Mouse (Mus musculus): Measurements from ENCODE around the gene Vmn2r77. TPM values are rescaled to one million over a fixed set of nuclear protein-coding genes. Genes with fewer than 3 reads are reported as not detected.
A peak's percentile ranks its signal among the peaks of the same experiment; 100 is the strongest.
"Not testable (repeated sequence)": the region's sequence is repeated elsewhere in the genome, so short reads cannot be mapped to it uniquely, and the experiment has no call there.

Vmn2r77 gene
- not detected in 2 replicates for polyA plus RNA-seq (2016; fragmentation: Nextera tagmentation; extraction: Ambion mirVana)

GRCm38 (mm10) chr7:86794727-86795126, at the start of gene Vmn2r77:
Vmn2r77 (plus strand) TSS chr7:86795027.
- no peak within 1 kb of the TSS for H3K4me3 ChIP-seq
- no peak within 1 kb of the TSS for H3K27ac ChIP-seq
- no peaks in the 10 kb centered on the region for H3K27me3 ChIP-seq
- H3K4me1 ChIP-seq, result no peaks in the 10 kb centered on the region
- H3K9ac ChIP-seq, result no peak within 1 kb of the TSS
- no peaks in the 10 kb centered on the region for H3K36me3 ChIP-seq
- ATAC-seq (ENCODE audit: low FRiP score), result no peak
- H3K9me3 ChIP-seq (replicated peaks), result no peaks in the 10 kb centered on the region
- H3K4me2 ChIP-seq (replicated peaks), result no peak within 1 kb of the TSS

GRCm38 (mm10) chr7:86760751-86761150, 34.1 kb upstream of the Vmn2r77 start:
- Histone ChIP-seq H3K9ac (no peak overlapping the region), H3K27ac (no peak overlapping the region), H3K9me3 (replicated peaks) (no peaks in the 10 kb centered on the region), H3K4me1 (no peaks in the 10 kb centered on the region), H3K27me3 (no peaks in the 10 kb centered on the region), H3K4me2 (replicated peaks) (no peak overlapping the region), H3K36me3 (no peaks in the 10 kb centered on the region), H3K4me3 (no peak overlapping the region)
- ATAC-seq (ENCODE audit: low FRiP score), result no peak
- WGBS, result 85% methylated on average over 1 of the region's 1 CpGs

- Histone ChIP-seq H3K9ac (no peak overlapping the region), H3K4me1 (no peaks in the 10 kb centered on the region), H3K4me2 (replicated peaks) (no peak overlapping the region), H3K36me3 (no peaks in the 10 kb centered on the region), H3K9me3 (replicated peaks) (no peaks in the 10 kb centered on the region), H3K27ac (no peak overlapping the region), H3K27me3 (no peaks in the 10 kb centered on the region), H3K4me3 (no peak overlapping the region)
- ATAC-seq (ENCODE audit: low FRiP score), result no peak
Observed at GRCm38 (mm10) chr7:86764628-86765027, 30.2 kb upstream of the Vmn2r77 start.

- Histone ChIP-seq H3K36me3 (no peaks in the 10 kb centered on the region), H3K27ac (no peak overlapping the region), H3K4me2 (replicated peaks) (no peak overlapping the region), H3K9me3 (replicated peaks) (no peaks in the 10 kb centered on the region), H3K27me3 (no peaks in the 10 kb centered on the region), H3K9ac (no peak overlapping the region), H3K4me1 (no peaks in the 10 kb centered on the region), H3K4me3 (no peak overlapping the region)
- ATAC-seq (ENCODE audit: low FRiP score), result no peak
- WGBS, result 94% methylated on average over 3 of the region's 3 CpGs
Observed at GRCm38 (mm10) chr7:86771621-86772020, 23.2 kb upstream of the Vmn2r77 start.

- Histone ChIP-seq H3K9me3 (replicated peaks) (no peaks in the 10 kb centered on the region), H3K27ac (no peak within 1 kb of the TSS), H3K27me3 (no peaks in the 10 kb centered on the region), H3K36me3 (no peaks in the 10 kb centered on the region), H3K4me1 (no peaks in the 10 kb centered on the region), H3K9ac (no peak within 1 kb of the TSS), H3K4me2 (replicated peaks) (peak within 1 kb of the TSS; percentile 45), H3K4me3 (peak within 1 kb of the TSS; percentile 15; the same call in 1 of the 2 replicates)
- peak; percentile 52; the same call in 1 of the 2 replicates for ATAC-seq (ENCODE audit: low FRiP score)
- WGBS, result 5% methylated on average over 11 of the region's 11 CpGs
Observed at GRCm38 (mm10) chr7:86775617-86776325, 19.1 kb upstream of the Vmn2r77 start, which contains the start of gene Folh1. Folh1 (minus strand) TSS chr7:86775943.

DNA sequence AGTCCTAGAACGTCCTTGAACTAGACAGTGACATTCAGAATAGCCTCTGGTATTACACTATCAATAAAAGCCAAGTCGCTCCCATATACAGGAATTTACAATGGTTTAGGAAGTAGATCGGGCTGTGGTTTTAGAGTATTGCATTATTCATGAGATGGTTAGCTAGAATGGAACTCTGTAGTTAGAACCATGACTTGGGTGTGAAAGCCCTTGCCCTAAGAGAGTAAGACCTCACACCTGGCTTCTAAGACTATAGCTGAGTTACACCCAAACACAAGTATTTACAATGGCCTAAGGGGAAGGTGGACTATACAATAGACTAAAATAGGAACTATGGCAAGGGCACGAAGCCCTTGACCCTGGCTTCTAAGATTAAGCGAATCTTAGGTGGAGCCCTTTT, 20.4 kb downstream of the Vmn2r77 start:
- not testable (repeated sequence) for H3K27me3 ChIP-seq; H3K36me3 ChIP-seq; H3K27ac ChIP-seq; H3K4me3 ChIP-seq; H3K9me3 ChIP-seq (replicated peaks); H3K9ac ChIP-seq; H3K4me2 ChIP-seq (replicated peaks); H3K4me1 ChIP-seq; ATAC-seq (ENCODE audit: low FRiP score)
- 88% methylated on average over 5 of the region's 5 CpGs for WGBS

- not testable (repeated sequence) for H3K4me3 ChIP-seq; H3K9me3 ChIP-seq (replicated peaks); H3K27me3 ChIP-seq; H3K4me2 ChIP-seq (replicated peaks); H3K4me1 ChIP-seq; H3K36me3 ChIP-seq; H3K27ac ChIP-seq; H3K9ac ChIP-seq; ATAC-seq (ENCODE audit: low FRiP score)
- WGBS, result 86% methylated on average over 6 of the region's 6 CpGs
Observed at GRCm38 (mm10) chr7:86815716-86816115, 20.9 kb downstream of the Vmn2r77 start.

DNA sequence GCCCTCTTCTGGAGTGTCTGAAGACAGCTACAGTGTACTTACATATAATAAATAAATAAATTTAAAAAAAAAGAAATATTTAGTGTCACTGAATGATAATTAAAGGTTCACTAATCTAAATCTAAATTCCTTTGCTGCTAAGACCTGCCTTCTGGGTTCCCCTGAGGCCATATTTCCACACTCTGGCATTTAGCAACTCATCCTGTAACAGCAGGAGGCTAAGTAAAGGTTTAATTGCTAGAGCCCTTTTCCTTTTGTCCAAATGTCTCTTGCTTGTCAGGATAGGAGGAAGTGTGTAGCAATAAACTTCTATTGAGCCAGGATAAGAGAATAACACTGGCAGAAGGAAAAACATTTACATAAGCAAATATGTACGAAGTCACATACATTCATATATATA, 21.6 kb downstream of the Vmn2r77 start:
- Histone ChIP-seq H3K36me3 (no peaks in the 10 kb centered on the region), H3K9me3 (replicated peaks) (no peaks in the 10 kb centered on the region), H3K4me1 (no peaks in the 10 kb centered on the region), H3K4me3 (no peak overlapping the region), H3K4me2 (replicated peaks) (no peak overlapping the region), H3K9ac (no peak overlapping the region), H3K27ac (no peak overlapping the region), H3K27me3 (no peaks in the 10 kb centered on the region)
- ATAC-seq (ENCODE audit: low FRiP score), result no peak
- WGBS, result 81% methylated on average over 1 of the region's 1 CpGs

Other genes starting within 250 kb of the Vmn2r77 start
- gene Olfr295, start 211.2 kb upstream of the Vmn2r77 start, polyA plus RNA-seq (2016; fragmentation: Nextera tagmentation; extraction: Ambion mirVana), result not detected in 2 replicates
- not detected in 2 replicates for gene Olfr294, start 178.4 kb upstream of the Vmn2r77 start, polyA plus RNA-seq (2016; fragmentation: Nextera tagmentation; extraction: Ambion mirVana)
- gene Olfr293, start 146.0 kb upstream of the Vmn2r77 start, polyA plus RNA-seq (2016; fragmentation: Nextera tagmentation; extraction: Ambion mirVana), result not detected in 2 replicates
- not detected in 2 replicates for gene Olfr292, start 106.7 kb upstream of the Vmn2r77 start, polyA plus RNA-seq (2016; fragmentation: Nextera tagmentation; extraction: Ambion mirVana)
- 0.18 and 0.21 TPM in 2 replicates for gene Folh1, start 19.1 kb upstream of the Vmn2r77 start, polyA plus RNA-seq (2016; fragmentation: Nextera tagmentation; extraction: Ambion mirVana)
- not detected in 2 replicates for gene Vmn2r78, start 120.1 kb downstream of the Vmn2r77 start, polyA plus RNA-seq (2016; fragmentation: Nextera tagmentation; extraction: Ambion mirVana)
- not detected in 2 replicates for gene Vmn2r79, start 201.1 kb downstream of the Vmn2r77 start, polyA plus RNA-seq (2016; fragmentation: Nextera tagmentation; extraction: Ambion mirVana)